Mouse (Mus musculus) embryonic facial prominence, embryonic 13.5 days (tissue): ENCODE data around the gene Catsperg1. TPM values are rescaled to one million over a fixed set of nuclear protein-coding genes. Genes with fewer than 3 reads are reported as not detected.
A peak's percentile ranks its signal among the peaks of the same experiment; 100 is the strongest.

ENCODE experiments used
- ATAC-seq: fragments of 200-750 bp; cut with Nextera tagmentation; 2 replicates; pipeline ENCODE4 v1.8.0; 2017; ENCODE audit warnings: low read depth; ENCODE audit not compliant: insufficient number of reproducible peaks, insufficient read depth, low FRiP score, low TSS enrichment
- H3K27ac ChIP-seq: fragments of 300-500 bp; sonication (generic); 2 replicates; pipeline ENCODE4 v1.5.1; 2015; ENCODE audit warnings: moderate library complexity, mild to moderate bottlenecking, inconsistent platforms
- H3K27me3 ChIP-seq: fragments of 300-500 bp; sonication (generic); 2 replicates; pipeline ENCODE4 v1.6.1; 2015; ENCODE audit warnings: mild to moderate bottlenecking, inconsistent platforms
- H3K36me3 ChIP-seq: fragments of 300-500 bp; sonication (generic); 2 replicates; pipeline ENCODE4 v1.6.1; 2015; ENCODE audit warnings: mild to moderate bottlenecking, inconsistent platforms
- H3K4me1 ChIP-seq: fragments of 300-500 bp; sonication (generic); 2 replicates; pipeline ENCODE4 v1.6.1; 2015; ENCODE audit warnings: inconsistent platforms
- H3K4me2 ChIP-seq: fragments of 300-500 bp; sonication (generic); 2 replicates; pipeline ENCODE4 v1.6.1; 2015; ENCODE audit warnings: moderate library complexity, mild to moderate bottlenecking, inconsistent platforms
- H3K4me3 ChIP-seq: fragments of 300-500 bp; sonication (generic); 2 replicates; pipeline ENCODE4 v1.5.1; 2015; ENCODE audit warnings: mild to moderate bottlenecking, inconsistent platforms
- H3K9ac ChIP-seq: fragments of 300-500 bp; sonication (generic); 2 replicates; pipeline ENCODE4 v1.6.1; 2015; ENCODE audit warnings: mild to moderate bottlenecking, inconsistent platforms
- H3K9me3 ChIP-seq: fragments of 300-500 bp; sonication (generic); 2 replicates; pipeline ENCODE4 v1.6.1; 2016; ENCODE audit warnings: inconsistent platforms
- WGBS: fragments of 180-500 bp; shearing (Covaris S2); methylation state at CpG from one replicate; pipeline ENCODE4 v1.1.7; 2015; ENCODE audit warnings: mixed read lengths; 5-methylcytosine and 5-hydroxymethylcytosine counted together
- polyA plus RNA-seq: library from polyadenylated mRNA; unstranded; fragments of >200 nt; fragmentation: Nextera tagmentation; extraction: Ambion mirVana; gene quantifications from 2 replicates; pipeline ENCODE4 v1.2.1, GENCODE M21; 2015

Gene Catsperg1
- 0.72 and 0.74 TPM in 2 replicates for polyA plus RNA-seq

- peaks cover 11% of the 10 kb centered on the region for H3K27me3 ChIP-seq
- WGBS, result 3% methylated on average over 20 of the region's 20 CpGs
- ATAC-seq, result peak; percentile 60; the same call in 1 of the 2 replicates
- no peak within 1 kb of the TSS for H3K9ac ChIP-seq
- H3K36me3 ChIP-seq, result no peaks in the 10 kb centered on the region; the same call in 1 of the 2 replicates
- H3K27ac ChIP-seq, result no peak within 1 kb of the TSS
- H3K4me2 ChIP-seq, result peak within 1 kb of the TSS; percentile 54
- H3K4me3 ChIP-seq, result peak within 1 kb of the TSS; percentile 45
- peaks cover 16% of the 10 kb centered on the region; the same call in 1 of the 2 replicates for H3K4me1 ChIP-seq
- H3K9me3 ChIP-seq, result no peaks in the 10 kb centered on the region
Observed at GRCm38 (mm10) chr7:29213675-29214082, at the start of gene Catsperg1. Gene Catsperg1 (minus strand): TSS chr7:29214035.

- Histone ChIP-seq H3K27me3 (no peaks in the 10 kb centered on the region), H3K36me3 (no peaks in the 10 kb centered on the region), H3K27ac (no peak overlapping the region), H3K9me3 (no peaks in the 10 kb centered on the region), H3K4me3 (no peak overlapping the region), H3K9ac (no peak overlapping the region), H3K4me2 (no peak overlapping the region), H3K4me1 (peaks cover 23% of the 10 kb centered on the region)
- 58% methylated on average over 6 of the region's 6 CpGs for WGBS
- no peak for ATAC-seq
Observed at GRCm38 (mm10) chr7:29262151-29262550, 48.3 kb upstream of the Catsperg1 start.

GRCm38 (mm10) chr7:29259781-29260730 is 46.2 kb upstream of the Catsperg1 start:
- Histone ChIP-seq H3K27me3 (no peaks in the 10 kb centered on the region), H3K9ac (no peak overlapping the region), H3K9me3 (no peaks in the 10 kb centered on the region), H3K4me3 (no peak overlapping the region), H3K27ac (0 out of 2 replicates have a peak overlapping the region, but pooled peaks have one; percentile 35), H3K36me3 (no peaks in the 10 kb centered on the region), H3K4me2 (no peak overlapping the region), H3K4me1 (peaks cover 16% of the 10 kb centered on the region)
- WGBS, result 70% methylated on average over 10 of the region's 10 CpGs
- ATAC-seq, result no peak

- Histone ChIP-seq H3K4me2 (no peak overlapping the region), H3K4me3 (no peak overlapping the region), H3K9ac (no peak overlapping the region), H3K4me1 (peaks cover 20% of the 10 kb centered on the region), H3K27ac (no peak overlapping the region), H3K9me3 (no peaks in the 10 kb centered on the region), H3K36me3 (no peaks in the 10 kb centered on the region), H3K27me3 (no peaks in the 10 kb centered on the region)
- WGBS, result 89% methylated on average over 1 of the region's 1 CpGs
- ATAC-seq, result no peak
Observed at GRCm38 (mm10) chr7:29257368-29257767, 43.5 kb upstream of the Catsperg1 start.

GRCm38 (mm10) chr7:29255875-29256274 is 42.0 kb upstream of the Catsperg1 start:
- Histone ChIP-seq H3K27me3 (no peaks in the 10 kb centered on the region), H3K36me3 (no peaks in the 10 kb centered on the region), H3K4me1 (peaks cover 18% of the 10 kb centered on the region), H3K9ac (no peak overlapping the region), H3K4me3 (no peak overlapping the region), H3K4me2 (no peak overlapping the region), H3K27ac (no peak overlapping the region), H3K9me3 (no peaks in the 10 kb centered on the region)
- ATAC-seq, result no peak
- WGBS, result 74% methylated on average over 4 of the region's 4 CpGs

GRCm38 (mm10) chr7:29253842-29254241 is 40.0 kb upstream of the Catsperg1 start:
- no peak overlapping the region for H3K27ac ChIP-seq
- peaks cover 11% of the 10 kb centered on the region; the same call in 1 of the 2 replicates for H3K4me1 ChIP-seq
- no peak overlapping the region for H3K9ac ChIP-seq
- no peak for ATAC-seq
- H3K4me2 ChIP-seq, result no peak overlapping the region
- no peaks in the 10 kb centered on the region for H3K36me3 ChIP-seq
- no peaks in the 10 kb centered on the region for H3K9me3 ChIP-seq
- no peaks in the 10 kb centered on the region for H3K27me3 ChIP-seq
- WGBS, result 42% methylated on average over 5 of the region's 5 CpGs
- H3K4me3 ChIP-seq, result no peak overlapping the region

GRCm38 (mm10) chr7:29251166-29251565 is 37.3 kb upstream of the Catsperg1 start:
- peaks cover 18% of the 10 kb centered on the region for H3K27me3 ChIP-seq
- H3K27ac ChIP-seq, result no peak overlapping the region
- peaks cover 13% of the 10 kb centered on the region for H3K36me3 ChIP-seq
- no peak overlapping the region for H3K4me3 ChIP-seq
- peaks cover 28% of the 10 kb centered on the region for H3K4me1 ChIP-seq
- ATAC-seq, result no peak
- no peaks in the 10 kb centered on the region for H3K9me3 ChIP-seq
- no peak overlapping the region for H3K9ac ChIP-seq
- no peak overlapping the region for H3K4me2 ChIP-seq
- 86% methylated on average over 3 of the region's 3 CpGs for WGBS

- H3K4me3 ChIP-seq, result peak within 1 kb of the TSS; percentile 32
- H3K36me3 ChIP-seq, result peaks cover 38% of the 10 kb centered on the region
- H3K27me3 ChIP-seq, result peaks cover 18% of the 10 kb centered on the region
- WGBS, result 10% methylated on average over 20 of the region's 20 CpGs
- H3K4me2 ChIP-seq, result peak within 1 kb of the TSS; percentile 56
- no peaks in the 10 kb centered on the region for H3K9me3 ChIP-seq
- peaks cover 25% of the 10 kb centered on the region for H3K4me1 ChIP-seq
- no peak for ATAC-seq
- peak within 1 kb of the TSS; percentile 52; the same call in 1 of the 2 replicates for H3K9ac ChIP-seq
- H3K27ac ChIP-seq, result no peak within 1 kb of the TSS
Observed at GRCm38 (mm10) chr7:29248261-29248841, 34.5 kb upstream of the Catsperg1 start, which contains the start of gene 2200002D01Rik. Gene 2200002D01Rik (minus strand): TSS chr7:29248466.

GRCm38 (mm10) chr7:29247706-29248105 is 33.9 kb upstream of the Catsperg1 start:
- H3K27ac ChIP-seq, result no peak overlapping the region

GRCm38 (mm10) chr7:29247314-29247700 is 33.5 kb upstream of the Catsperg1 start:
- Histone ChIP-seq H3K9ac (peak overlapping the region; percentile 52; the same call in 1 of the 2 replicates), H3K4me3 (peak overlapping the region; percentile 32), H3K27ac (no peak overlapping the region), H3K9me3 (no peaks in the 10 kb centered on the region), H3K4me2 (peak overlapping the region; percentile 56), H3K27me3 (peaks cover 18% of the 10 kb centered on the region), H3K4me1 (peaks cover 20% of the 10 kb centered on the region), H3K36me3 (peaks cover 38% of the 10 kb centered on the region)
- no peak for ATAC-seq
- WGBS, result 29% methylated on average over 16 of the region's 16 CpGs

More at GRCm38 (mm10) chr7:29247706-29248105, 33.9 kb upstream of the Catsperg1 start:
- Histone ChIP-seq H3K4me1 (peaks cover 20% of the 10 kb centered on the region), H3K9ac (peak overlapping the region; percentile 52; the same call in 1 of the 2 replicates), H3K9me3 (no peaks in the 10 kb centered on the region), H3K27me3 (peaks cover 18% of the 10 kb centered on the region), H3K4me3 (peak overlapping the region; percentile 32), H3K4me2 (peak overlapping the region; percentile 56), H3K36me3 (peaks cover 38% of the 10 kb centered on the region)
- no peak for ATAC-seq
- WGBS, result 9% methylated on average over 19 of the region's 19 CpGs

GRCm38 (mm10) chr7:29246619-29247313 is 32.9 kb upstream of the Catsperg1 start:
- H3K9me3 ChIP-seq, result no peaks in the 10 kb centered on the region
- peaks cover 38% of the 10 kb centered on the region for H3K36me3 ChIP-seq
- H3K9ac ChIP-seq, result peak overlapping the region; percentile 32; the same call in 1 of the 2 replicates
- H3K27me3 ChIP-seq, result peaks cover 18% of the 10 kb centered on the region
- H3K4me3 ChIP-seq, result no peak overlapping the region
- ATAC-seq, result no peak
- WGBS, result 86% methylated on average over 21 of the region's 21 CpGs
- H3K4me2 ChIP-seq, result no peak overlapping the region; the same call in 1 of the 2 replicates
- H3K4me1 ChIP-seq, result peaks cover 20% of the 10 kb centered on the region
- no peak overlapping the region for H3K27ac ChIP-seq
